Mouse (Mus musculus) ES-Bruce4 (cell line): ENCODE results near the gene Mgat5. TPM values are rescaled to one million over a fixed set of nuclear protein-coding genes. Genes with fewer than 3 reads are reported as not detected.

Experiments
- H3K27ac ChIP-seq: 2 replicates; pipeline ENCODE4 v1.5.1; 2012; ENCODE audit warnings: low read length, inconsistent platforms; ENCODE audit not compliant: insufficient read depth
- H3K27me3 ChIP-seq: 2 replicates; pipeline ENCODE4 v1.6.1; 2012; ENCODE audit warnings: mild to moderate bottlenecking, low read length, inconsistent platforms; ENCODE audit not compliant: control insufficient read depth, poor library complexity, insufficient read depth, severe bottlenecking
- H3K36me3 ChIP-seq: 2 replicates; pipeline ENCODE4 v1.6.1; 2012; ENCODE audit warnings: inconsistent platforms, mild to moderate bottlenecking, low read length, moderate library complexity; ENCODE audit not compliant: control insufficient read depth, poor library complexity, insufficient read depth, severe bottlenecking
- H3K4me1 ChIP-seq: one replicate; pipeline ENCODE4 v1.8.1; 2011; ENCODE audit warnings: low read length; ENCODE audit not compliant: control insufficient read depth, insufficient read depth
- H3K4me3 ChIP-seq: 2 replicates; pipeline ENCODE4 v1.5.1; 2011; ENCODE audit warnings: low read depth, mild to moderate bottlenecking, low read length
- H3K9ac ChIP-seq: 2 replicates; pipeline ENCODE4 v1.6.1; 2012; ENCODE audit warnings: low read depth, mild to moderate bottlenecking, inconsistent platforms; ENCODE audit not compliant: poor library complexity, severe bottlenecking
- H3K9me3 ChIP-seq: replicated peaks from 2 replicates; pipeline ENCODE4 v1.6.1; 2012; ENCODE audit warnings: mild to moderate bottlenecking, low read length, inconsistent platforms; ENCODE audit not compliant: control insufficient read depth, poor library complexity, insufficient read depth, severe bottlenecking
- CTCF ChIP-seq: IDR thresholded peaks from one replicate; pipeline ENCODE4 v1.8.1; 2011; ENCODE audit warnings: low read depth, low read length
- EP300 ChIP-seq: IDR thresholded peaks from 2 replicates; pipeline ENCODE4 v1.6.1; 2011; ENCODE audit warnings: low read depth, low read length; ENCODE audit not compliant: insufficient read depth
- POLR2A ChIP-seq: IDR thresholded peaks from one replicate; pipeline ENCODE4 v1.8.1; 2011; ENCODE audit warnings: low read length; ENCODE audit not compliant: insufficient read depth
- polyA plus RNA-seq: library from polyadenylated mRNA; stranded (reverse); fragments of >200 nt; gene quantifications from 2 replicates; pipeline ENCODE4 v1.2.4, GENCODE M21; 2011; ENCODE audit warnings: low read depth; ENCODE audit not compliant: missing spikeins, insufficient read depth, insufficient read length

Gene Mgat5
- polyA plus RNA-seq, 1 experiment: 9.9 TPM

- Histone ChIP-seq H3K4me3 (no peak overlapping the region), H3K27me3 (no peaks in the 10 kb centered on the region), H3K4me1 (no peaks in the 10 kb centered on the region), H3K36me3 (no peaks in the 10 kb centered on the region), H3K9me3 (no peaks in the 10 kb centered on the region), H3K27ac (no peak overlapping the region), H3K9ac (no peak overlapping the region)
- TF ChIP-seq CTCF (no peak), EP300 (no peak), POLR2A (no peak)
These were observed 9.9 kb downstream of the Mgat5 start for GRCm38 (mm10) chr1:127214585-127215232.

- no peaks in the 10 kb centered on the region for H3K27me3 ChIP-seq
- TF ChIP-seq EP300 (no peak), CTCF (no peak), POLR2A (no peak)
- H3K36me3 ChIP-seq: no peaks in the 10 kb centered on the region
- no peak overlapping the region for H3K27ac ChIP-seq
- no peaks in the 10 kb centered on the region for H3K4me1 ChIP-seq
- H3K9me3 ChIP-seq: no peaks in the 10 kb centered on the region
- H3K4me3 ChIP-seq: no peak overlapping the region
- H3K9ac ChIP-seq: no peak overlapping the region
These were observed 12.2 kb downstream of the Mgat5 start for GRCm38 (mm10) chr1:127216979-127217378.

- no peaks in the 10 kb centered on the region for H3K27me3 ChIP-seq
- no peak overlapping the region for H3K9ac ChIP-seq
- H3K36me3 ChIP-seq: no peaks in the 10 kb centered on the region
- no peaks in the 10 kb centered on the region for H3K9me3 ChIP-seq
- no peak overlapping the region for H3K27ac ChIP-seq
- H3K4me3 ChIP-seq: no peak overlapping the region
- no peaks in the 10 kb centered on the region for H3K4me1 ChIP-seq
- TF ChIP-seq EP300 (no peak), CTCF (no peak), POLR2A (no peak)
These were observed 12.8 kb downstream of the Mgat5 start for GRCm38 (mm10) chr1:127217665-127218064.

- no peak for TF ChIP-seq POLR2A
- no peak for TF ChIP-seq EP300
- TF ChIP-seq CTCF: no peak
- no peaks in the 10 kb centered on the region for H3K9me3 ChIP-seq
- no peak overlapping the region for H3K9ac ChIP-seq
- no peaks in the 10 kb centered on the region for H3K27me3 ChIP-seq
- no peaks in the 10 kb centered on the region for H3K4me1 ChIP-seq
- no peaks in the 10 kb centered on the region for H3K36me3 ChIP-seq
- H3K27ac ChIP-seq: no peak overlapping the region
- no peak overlapping the region for H3K4me3 ChIP-seq
These were observed 13.4 kb downstream of the Mgat5 start for GRCm38 (mm10) chr1:127218182-127218581.

GRCm38 (mm10) chr1:127219161-127219560, 14.3 kb downstream of the Mgat5 start:
- H3K36me3 ChIP-seq: no peaks in the 10 kb centered on the region
- no peaks in the 10 kb centered on the region for H3K9me3 ChIP-seq
- H3K9ac ChIP-seq: no peak overlapping the region
- no peak overlapping the region for H3K27ac ChIP-seq
- no peaks in the 10 kb centered on the region for H3K4me1 ChIP-seq
- no peaks in the 10 kb centered on the region for H3K27me3 ChIP-seq
- H3K4me3 ChIP-seq: no peak overlapping the region
- TF ChIP-seq CTCF: no peak
- TF ChIP-seq EP300: no peak
- TF ChIP-seq POLR2A: no peak

GRCm38 (mm10) chr1:127219621-127220020, 14.8 kb downstream of the Mgat5 start:
- Histone ChIP-seq H3K4me1 (no peaks in the 10 kb centered on the region), H3K27me3 (no peaks in the 10 kb centered on the region), H3K4me3 (no peak overlapping the region), H3K9ac (no peak overlapping the region), H3K36me3 (no peaks in the 10 kb centered on the region), H3K27ac (no peak overlapping the region), H3K9me3 (no peaks in the 10 kb centered on the region)
- TF ChIP-seq CTCF (no peak), POLR2A (no peak), EP300 (no peak)
